Mouse (Mus musculus): ENCODE measurements around the gene Cntnap2.
"Not testable (repeated sequence)": the region's sequence is repeated elsewhere in the genome, so short reads cannot be mapped to it uniquely, and the experiment has no call there.

Gene Cntnap2

DNA sequence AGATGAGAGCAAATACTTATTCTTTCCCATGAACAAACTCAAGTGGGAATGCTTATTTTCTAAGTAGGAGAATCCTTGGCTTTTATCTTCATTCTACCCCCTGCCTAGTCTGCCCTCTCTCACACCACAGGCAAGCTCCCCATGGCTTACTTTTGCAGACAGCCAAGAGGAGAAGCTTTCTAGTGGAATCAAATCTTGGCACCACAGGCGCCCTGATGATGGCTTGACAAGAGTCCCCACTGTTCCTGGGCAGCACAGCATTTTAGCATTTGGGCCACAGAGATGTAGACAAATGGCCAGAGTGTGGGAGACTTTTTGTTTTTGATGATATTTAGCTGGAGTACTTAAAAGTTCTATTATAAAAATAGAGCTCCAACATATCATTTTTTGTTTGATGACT lies 1204.0 kb downstream of the Cntnap2 start:
- DNase-seq (ENCODE audit: low spot score) = no peak

DNA sequence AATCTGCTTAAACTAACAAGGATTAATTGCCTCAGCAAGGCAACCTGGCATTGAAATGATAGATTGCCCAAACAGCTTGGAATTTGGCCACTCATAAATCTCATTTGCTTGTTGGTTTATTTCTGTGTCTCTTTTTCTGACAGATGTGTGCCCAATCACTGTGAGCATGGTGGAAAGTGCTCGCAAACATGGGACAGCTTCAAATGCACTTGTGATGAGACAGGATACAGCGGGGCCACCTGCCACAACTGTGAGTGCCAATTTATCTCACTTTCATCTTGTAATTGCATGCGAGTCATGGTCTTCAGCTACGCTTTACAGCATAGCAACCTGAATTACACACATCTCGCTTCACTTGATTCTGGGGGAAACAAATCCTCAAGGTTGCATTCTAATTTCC lies 1287.8 kb downstream of the Cntnap2 start:
- no peak for DNase-seq (ENCODE audit: low spot score)

DNA sequence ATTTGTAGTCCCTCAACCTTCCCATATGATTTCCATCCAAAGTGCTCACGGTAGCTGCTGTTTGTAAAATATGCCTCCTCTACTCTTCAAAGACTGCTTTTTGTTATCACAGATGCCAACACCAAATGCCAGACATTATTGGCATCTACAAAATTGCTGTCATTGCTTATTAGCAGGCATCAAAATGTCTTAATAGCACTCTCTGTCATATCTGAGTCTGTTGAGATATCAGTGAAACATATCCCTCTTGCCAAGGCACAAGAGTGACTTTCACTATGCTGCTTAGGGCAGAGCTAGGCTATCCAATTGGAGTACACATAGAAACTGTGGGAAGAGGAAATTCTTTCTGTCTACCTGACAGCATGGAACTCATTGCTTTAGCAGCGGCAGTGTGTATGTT lies 1301.9 kb downstream of the Cntnap2 start:
- no peak for DNase-seq (ENCODE audit: low spot score)

DNA sequence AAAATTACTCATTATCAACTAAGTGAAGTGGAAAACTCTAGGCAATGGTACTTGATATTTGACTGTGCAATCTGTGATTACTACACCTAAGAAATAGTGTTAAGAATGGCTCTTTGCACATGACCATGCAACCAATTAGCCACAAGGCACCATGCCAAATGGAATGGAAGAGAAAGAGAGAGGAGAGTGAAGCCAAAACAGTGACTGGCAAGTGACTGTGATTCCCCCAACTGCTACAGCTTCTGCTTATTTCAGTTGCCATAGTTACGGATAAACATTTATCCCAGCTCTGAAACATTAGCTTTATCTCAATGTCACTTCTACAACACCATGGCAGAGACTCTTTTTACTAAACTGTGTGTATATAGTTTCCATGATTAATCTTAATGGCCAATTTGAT lies 1303.0 kb downstream of the Cntnap2 start:
- no peak for DNase-seq (ENCODE audit: low spot score)

DNA sequence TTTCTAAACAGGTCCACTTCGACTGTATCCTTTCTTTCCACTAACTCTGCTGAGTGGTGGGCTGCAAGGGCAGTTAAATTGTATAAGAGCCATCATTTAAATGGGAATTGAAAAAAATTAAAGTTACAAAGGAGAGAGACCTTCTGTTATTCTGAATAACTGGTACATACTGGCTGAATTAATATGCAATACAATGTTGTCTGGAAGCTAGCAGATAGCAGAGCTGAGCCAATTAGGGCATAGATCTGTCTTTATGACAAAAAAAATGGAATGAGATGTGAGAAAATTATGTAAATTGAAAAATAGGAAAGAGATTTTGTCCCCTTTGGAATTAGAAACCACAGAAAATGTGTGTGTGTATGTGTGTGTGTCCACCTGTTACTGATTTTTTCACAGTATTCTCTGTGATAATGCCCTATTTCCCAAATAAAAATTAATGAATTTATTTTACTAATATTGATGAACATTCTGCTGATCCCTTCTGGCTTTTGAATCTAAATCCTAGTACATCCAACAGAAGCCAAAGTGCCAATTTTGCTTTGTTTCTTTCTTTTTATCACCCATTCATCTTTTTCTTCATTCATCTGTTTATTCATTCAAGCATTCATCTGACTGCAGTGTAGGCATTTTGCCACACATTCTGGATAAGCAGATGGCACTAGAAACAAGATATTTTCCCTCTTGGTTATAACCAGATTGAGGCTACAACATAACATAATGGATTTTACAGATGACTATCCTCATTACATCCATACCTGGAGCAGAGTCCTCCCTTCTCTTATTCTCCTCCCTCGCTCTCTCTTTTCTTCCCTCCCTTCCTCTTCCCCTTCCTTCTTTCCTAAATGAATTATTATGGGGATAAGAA lies 1339.8 kb downstream of the Cntnap2 start:
- no peak for DNase-seq (ENCODE audit: low spot score)

DNA sequence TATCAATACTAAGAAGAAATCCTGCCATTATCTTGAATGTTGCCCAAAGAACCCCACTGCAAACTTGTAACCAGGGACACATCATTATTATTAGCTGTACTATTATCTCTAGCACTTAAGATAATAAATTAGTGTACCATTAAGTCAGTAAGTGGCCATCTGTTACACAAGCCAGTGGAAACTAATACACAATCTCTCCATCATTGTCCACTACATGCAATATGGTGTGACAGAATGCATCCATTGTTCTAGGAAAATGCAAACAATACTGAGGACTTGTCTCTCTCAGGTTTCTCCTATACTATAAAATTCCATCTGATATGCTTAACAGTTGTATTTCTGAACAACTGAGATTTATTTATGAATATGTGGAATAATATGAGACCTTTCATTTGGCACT lies 1355.0 kb downstream of the Cntnap2 start:
- DNase-seq (ENCODE audit: low spot score) = no peak

DNA sequence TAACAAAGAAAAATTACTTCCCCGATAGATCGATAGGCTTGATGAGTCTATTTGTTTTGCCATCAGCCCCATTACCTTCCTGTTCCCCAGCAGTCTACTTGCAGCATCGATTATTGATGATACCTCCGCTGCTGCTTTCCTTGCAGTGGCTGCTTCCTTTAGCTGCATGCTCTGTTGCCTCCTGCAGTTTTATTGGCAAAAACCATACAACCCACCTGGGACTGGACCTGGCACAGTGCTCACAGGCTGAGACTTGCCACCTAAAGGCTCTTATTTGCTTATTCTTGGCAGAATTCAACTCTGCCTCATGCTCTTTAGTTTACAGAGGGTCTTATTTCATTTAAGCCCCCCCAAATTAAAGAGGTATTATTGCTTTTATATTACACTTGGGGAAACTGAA lies 1355.4 kb downstream of the Cntnap2 start:
- DNase-seq (ENCODE audit: low spot score) = no peak

DNA sequence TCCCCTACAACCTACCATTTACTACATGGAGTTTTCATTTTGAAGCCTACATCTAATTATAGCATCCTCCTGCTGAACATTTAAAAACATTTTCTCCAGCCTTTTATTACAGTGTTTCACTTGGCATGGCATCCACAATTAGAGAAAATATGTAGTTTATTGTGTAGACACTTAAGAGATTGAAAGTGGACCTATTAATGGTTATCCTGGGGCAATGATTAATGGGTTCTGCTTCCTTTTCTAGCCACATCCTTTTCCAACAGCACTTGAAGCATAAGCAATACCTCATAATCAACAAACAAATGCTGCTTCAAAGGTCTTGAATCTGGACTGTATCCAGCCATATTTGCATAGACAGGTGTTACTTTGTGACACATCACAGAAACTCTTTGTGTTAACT lies 1360.7 kb downstream of the Cntnap2 start:
- DNase-seq (ENCODE audit: low spot score) = no peak

DNA sequence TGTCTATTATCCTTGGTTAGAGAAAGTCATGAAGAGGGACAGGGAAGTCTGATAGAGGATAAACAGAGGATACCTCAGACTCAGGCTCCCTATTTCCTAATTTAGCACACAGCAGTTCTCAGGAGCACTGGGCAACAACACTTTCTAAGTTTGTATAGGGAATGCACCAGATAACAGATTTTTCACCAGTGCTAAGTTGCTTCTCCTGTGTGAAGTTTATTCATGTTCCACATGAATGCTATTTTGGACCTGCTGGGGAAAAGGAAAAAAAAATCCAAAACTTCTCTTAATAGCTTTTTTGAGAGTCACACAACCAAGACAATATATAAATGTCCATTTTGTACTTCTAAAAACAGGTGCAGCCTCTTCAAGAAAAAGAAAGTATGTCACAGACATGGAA lies 1361.2 kb downstream of the Cntnap2 start:
- no peak for DNase-seq (ENCODE audit: low spot score)

DNA sequence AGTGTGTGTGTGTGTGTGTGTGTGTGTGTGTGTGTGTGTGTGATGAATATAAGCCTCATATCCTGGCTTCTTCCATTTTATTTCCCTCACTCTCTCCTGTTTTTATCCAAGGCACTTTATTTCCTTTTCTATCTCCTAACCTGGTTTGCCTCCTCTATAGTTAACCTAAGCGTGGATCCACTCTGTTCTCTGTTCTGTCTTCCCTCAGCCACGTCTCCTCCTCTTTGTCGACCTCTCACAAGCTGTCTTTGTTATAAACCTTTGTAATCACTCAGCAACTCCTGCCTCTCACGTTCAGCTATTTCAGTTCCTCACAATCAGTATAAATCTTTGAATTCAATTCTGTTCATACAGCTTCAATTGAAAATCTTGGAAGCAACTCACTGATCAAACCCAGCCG lies 1369.1 kb downstream of the Cntnap2 start:
- DNase-seq (ENCODE audit: low spot score) = no peak

DNA sequence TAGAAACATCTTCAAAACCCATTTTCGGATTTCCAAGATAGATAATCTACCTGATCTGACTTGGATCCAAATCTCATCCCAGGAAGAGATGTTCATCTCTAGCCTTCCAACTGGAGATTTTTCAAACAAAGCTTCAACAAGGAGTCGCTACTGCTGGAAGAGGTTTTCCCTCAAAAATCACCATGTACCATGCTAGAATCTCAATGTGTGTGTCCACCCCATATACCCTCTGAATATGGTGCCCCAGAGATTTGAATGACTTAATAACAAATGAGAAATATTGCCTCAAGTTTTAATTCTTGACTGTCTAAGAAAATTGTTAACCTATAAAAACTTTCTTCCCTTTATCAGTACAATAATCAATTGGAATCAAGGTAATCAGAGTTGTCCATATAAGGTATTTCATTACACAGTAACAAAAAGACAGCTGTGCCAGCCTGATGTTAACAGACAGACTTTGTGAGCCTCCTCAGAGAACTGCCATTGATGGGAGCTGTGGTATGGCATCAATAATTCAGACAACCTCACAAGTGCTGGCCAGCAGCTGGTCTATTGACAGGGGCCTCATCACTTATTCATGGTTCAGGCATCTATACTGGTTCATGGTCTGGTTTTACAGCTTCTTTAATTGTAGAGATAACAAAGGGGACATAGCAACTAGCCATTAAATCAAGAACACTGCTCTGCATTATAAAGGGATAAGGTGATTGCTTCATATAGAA lies 1391.9 kb downstream of the Cntnap2 start:
- no peak for DNase-seq (ENCODE audit: low spot score)

DNA sequence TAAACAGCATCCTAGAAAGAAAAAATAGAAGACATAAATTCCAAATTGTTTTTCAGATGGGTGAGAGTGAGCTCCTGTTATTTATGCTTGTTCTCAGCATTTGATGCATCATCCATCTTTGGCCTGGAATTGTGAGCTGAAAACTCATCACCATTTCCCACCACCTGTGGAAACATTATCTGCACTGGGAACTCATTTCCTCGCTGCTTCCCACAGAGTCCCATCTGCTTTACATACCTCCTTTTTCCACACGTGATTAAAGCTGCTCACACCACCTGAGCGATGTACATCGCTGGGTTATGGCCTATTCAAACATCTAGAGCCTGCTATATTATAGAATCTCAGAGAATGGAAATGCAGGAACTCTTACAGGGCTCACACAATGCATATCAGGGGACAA lies 1413.5 kb downstream of the Cntnap2 start:
- DNase-seq (ENCODE audit: low spot score) = no peak

DNA sequence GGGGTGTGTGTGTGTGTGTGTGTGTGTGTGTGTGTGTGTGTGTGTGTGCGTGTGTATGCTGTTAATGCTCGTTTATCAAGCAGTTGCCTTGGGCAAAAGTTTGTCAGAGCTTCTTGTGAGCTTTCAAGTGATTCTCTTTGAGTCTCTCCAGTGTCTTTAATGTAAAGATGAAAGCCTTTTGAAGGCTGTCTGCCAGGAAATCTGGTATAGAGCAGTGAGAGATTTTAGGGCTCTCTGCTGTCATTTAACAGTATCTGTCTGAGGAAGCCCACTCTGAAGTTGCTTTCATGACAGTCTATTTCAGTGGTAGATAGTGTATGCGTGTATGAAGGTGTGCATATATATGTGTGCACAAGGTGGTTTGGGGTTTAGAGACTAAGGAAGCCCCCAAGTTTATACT lies 1425.2 kb downstream of the Cntnap2 start:
- no peak for DNase-seq (ENCODE audit: low spot score)

DNA sequence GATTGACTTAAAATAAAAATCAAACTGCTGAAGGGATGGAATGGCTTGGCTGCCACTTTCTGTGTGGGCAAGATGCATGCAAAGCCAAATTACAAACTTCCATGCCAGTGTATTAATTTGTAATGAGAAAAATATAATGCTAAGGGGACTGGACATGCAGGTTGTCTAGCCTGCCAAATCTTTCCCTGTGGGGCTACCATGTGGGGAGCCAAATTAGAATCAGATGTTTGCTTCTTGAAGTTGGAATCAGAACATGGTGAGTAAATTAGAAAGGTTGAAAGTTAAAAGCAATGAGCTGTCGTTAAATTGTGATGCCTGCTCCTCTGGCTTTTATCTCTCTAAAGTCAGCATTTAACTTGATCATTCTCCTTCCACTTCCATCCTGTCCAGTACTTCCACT lies 1443.6 kb downstream of the Cntnap2 start:
- no peak for DNase-seq (ENCODE audit: low spot score)

DNA sequence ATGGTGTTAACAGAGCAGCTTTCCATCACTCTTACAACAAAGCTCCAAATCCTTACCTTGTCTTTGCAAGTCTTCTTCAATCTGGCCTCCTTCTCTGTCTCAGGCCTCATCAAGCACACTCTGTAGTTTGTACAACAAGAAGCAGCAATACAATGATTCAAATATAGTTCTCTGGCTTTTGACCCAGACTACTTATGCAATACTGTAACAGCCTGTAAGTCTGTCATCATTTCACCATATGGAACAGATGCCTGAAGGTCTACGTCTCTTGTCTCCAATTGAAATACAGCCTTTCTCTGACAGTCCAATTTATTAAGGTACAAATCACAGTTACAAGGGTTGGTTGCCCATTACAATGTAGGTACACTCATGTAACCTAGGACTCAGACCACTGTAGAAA lies 1453.7 kb downstream of the Cntnap2 start:
- DNase-seq (ENCODE audit: low spot score) = no peak

DNA sequence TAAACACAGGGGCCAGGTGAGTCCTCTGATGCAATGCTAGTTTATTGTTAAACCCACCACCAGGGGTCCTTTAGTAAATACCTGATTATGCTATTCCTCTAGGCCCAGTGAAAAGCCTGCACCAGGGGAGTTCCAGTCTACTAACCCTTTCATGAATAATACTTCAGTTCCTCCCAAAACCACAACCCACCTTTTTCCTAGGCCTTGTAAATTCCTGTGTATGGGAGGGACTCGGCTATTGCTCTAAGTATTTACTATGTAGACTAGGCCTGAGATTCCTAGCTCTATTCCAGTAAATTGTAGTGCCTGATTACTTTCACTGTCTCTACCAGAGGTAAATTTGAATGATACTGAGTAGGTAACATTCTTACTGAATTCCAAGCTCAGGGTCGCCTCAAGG lies 1478.4 kb downstream of the Cntnap2 start:
- DNase-seq (ENCODE audit: low spot score) = not testable (repeated sequence)

DNA sequence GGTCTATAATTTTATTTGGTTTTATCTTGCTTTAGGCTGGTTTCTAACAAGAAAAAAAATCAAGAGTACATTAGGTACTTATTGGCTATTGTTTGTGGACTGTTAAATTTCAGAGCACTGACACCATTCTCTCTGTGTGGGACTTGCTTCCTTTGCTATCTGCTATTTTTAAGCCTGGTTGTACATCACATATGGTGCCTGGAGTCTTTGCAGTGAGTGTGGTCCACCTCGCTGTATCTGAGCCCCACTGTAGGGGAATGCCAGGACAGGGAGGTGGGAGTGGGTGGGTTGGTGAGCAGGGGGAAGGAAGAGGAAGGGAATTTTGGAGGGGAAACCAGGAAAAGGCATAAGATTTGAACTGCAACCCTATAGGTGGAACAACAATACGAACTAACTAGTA lies 1504.3 kb downstream of the Cntnap2 start:
- DNase-seq (ENCODE audit: low spot score) = no peak

DNA sequence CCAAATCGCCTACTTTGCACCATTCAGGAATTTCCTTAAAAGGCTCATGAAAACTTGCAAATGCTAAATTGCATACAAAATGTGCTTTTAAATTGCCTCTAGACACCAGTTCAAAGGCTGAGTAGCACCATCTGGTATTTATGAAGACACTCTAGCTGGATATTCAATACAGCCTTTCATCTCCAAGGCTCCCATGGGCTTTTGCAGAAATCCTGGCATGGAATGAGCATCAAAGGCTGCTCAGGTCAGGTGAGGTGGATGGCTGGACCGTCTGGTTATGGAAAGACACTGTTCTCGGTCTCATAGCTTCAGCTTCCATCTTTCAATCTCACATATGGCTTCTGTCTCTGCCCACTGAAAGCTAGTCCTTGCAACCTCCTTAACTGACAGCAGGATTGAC lies 1515.9 kb downstream of the Cntnap2 start:
- DNase-seq (ENCODE audit: low spot score) = no peak

DNA sequence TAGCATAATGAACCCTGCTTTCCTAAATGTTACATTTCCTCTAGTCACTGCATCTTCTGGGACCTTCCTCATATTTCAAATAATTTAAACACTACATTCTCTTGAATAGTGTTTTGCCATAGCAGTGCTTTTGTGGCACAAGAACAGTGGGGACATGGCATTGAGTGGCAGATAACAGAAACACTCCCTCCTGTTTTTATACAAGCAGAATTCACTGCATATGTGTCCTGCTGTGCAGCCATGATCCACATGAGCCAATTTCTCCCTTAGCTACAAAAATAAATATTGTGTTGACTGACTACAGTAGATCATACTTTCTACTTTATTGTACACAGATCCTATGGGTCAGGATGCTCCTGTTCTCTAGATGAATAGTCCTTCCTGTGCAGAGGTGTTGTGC lies 1553.2 kb downstream of the Cntnap2 start:
- no peak for DNase-seq (ENCODE audit: low spot score)

DNA sequence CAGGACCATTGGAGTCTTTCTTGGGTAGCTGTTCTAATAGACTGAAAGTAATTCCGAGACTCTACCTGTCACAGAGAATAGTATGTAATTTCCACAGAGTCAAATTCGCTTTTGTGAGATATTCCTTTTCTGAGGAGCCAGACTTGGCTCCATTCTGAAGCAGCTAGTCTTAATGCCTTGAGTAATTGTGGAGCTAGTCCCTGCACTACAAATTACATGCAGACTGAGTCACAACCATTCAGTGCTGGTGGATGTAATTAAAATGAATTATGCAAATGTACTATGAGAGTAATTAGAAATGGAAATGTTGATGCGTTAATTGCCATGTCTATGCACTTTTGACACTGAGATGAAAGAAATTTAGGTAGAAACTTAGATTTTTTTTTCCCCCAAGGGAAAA lies 1553.7 kb downstream of the Cntnap2 start:
- no peak for DNase-seq (ENCODE audit: low spot score)

DNA sequence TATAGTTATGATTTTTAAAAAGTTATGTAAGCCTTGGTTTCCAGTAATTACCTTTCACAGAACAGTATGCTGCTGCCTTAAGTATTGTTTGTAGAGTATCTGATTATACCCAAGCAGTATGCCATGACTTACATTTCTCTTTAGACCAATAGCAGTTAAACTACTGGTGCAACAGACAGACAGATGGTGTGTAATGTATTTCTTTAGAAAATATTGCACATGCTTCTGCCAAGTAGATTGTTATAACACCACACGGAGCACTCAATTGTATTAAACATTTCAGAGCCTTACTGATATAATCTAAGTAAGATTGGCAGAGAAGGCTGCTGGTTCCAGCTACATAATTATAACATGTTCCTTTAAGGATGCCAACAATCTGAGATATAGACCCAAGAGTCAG lies 1609.9 kb downstream of the Cntnap2 start:
- DNase-seq (ENCODE audit: low spot score) = no peak

DNA sequence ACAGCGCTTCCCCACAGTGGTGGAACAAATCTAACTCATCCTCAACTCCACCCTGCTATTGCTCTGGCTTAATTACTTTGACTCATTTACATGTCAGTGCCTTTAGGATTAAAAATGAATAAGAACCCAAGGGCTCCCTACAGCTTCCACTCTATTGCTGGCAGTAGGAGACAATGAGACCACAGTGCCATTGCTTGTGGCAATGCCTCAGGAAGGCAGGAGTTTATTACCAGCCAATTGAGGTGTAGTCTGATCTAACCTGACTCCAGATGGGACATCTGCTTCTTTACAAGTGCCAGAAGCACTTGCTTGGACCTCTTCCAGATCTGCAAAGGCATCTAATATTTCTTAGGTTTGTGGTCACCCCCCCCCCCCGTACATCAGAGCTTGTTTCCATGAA lies 1615.9 kb downstream of the Cntnap2 start:
- no peak for DNase-seq (ENCODE audit: low spot score)

DNA sequence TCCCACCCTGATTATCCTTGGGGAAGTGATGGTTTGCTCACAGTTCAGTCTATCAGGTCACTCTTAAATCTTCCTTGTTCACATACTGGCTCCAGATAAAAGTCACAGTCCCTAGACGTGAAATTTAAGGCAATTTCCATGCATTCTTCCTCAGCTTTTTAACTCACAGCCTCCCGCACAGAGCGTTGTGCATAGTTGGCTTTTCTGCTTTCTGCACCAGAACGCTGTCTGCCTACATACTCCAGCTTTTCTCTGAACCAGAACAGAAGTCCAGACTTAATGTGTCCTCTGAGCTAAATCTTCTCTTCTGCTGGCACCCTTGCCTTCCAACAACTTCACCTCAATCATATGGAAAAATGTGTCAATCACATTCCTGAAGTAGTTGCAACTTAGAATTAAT lies 1616.5 kb downstream of the Cntnap2 start:
- no peak for DNase-seq (ENCODE audit: low spot score)

DNA sequence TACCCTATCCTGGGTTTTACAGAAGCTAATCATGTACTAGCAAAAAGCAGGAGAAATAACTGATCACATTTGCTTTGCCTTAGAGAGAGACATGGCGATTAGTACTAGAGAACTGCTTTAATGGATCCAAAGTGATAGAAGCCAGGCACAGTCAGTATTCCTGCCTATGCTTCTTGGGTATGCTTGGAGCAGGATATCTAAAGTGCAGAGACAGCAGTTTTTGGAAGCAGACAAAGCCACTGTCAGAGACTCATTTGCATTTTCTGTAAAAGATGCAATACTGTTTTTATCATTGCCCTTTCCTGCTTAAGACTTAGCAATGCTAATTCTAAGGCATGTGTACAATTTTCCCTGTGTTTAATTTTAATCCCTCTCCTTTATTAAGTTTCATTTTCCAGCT lies 1637.0 kb downstream of the Cntnap2 start:
- no peak for DNase-seq (ENCODE audit: low spot score)

All from adipocyte (in vitro differentiated cells).